Mouse (Mus musculus): ENCODE data around the gene Ppp1r12c.

The Ppp1r12c gene

DNA sequence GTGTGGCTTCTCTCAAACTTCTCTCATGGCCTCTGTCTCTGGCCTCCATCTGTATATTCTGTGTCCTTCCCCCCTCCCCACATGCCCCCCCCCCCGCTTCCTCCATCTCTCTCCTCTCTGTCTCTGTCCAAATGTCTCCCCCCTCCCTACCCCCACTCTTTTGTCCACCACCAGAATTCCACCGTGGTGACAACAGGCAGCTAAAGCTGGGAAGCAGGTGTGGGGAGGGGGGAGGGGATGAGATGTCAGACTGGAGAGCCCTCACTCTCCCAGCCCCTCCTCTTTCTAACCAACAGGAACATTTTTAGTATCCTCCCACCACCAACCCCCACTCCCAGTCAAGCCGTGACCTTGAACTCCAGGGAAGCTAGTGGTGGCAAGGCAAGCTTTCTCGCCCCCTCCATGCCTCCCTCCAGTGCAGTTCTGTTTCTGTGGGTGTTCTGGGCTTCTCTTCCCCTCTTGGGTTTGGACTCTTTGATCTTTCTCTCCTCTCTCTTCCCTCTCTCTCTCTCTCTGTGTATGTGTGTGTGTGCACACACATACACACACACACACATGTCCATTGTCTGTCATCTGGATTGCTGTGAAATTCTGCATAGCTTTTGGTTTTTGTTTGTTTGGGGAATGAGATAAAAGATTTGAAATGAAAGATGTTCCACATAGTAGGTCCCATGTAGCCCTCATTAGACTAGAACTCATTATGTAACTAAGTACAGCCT, 15.0 kb upstream of the Ppp1r12c start, which contains the start of gene Tnnt1:
Tnnt1 (minus strand) TSS at position 51 of the 719 bp plus-strand sequence.
- peak; percentile 72 for DNase-seq (ENCODE audit: low read depth)

- no peak for DNase-seq (ENCODE audit: low read depth)
These were observed 14.4 kb upstream of the Ppp1r12c start for GRCm38 (mm10) chr7:4515853-4516252.

- no peak for DNase-seq (ENCODE audit: low read depth)
These were observed 12.6 kb upstream of the Ppp1r12c start for GRCm38 (mm10) chr7:4513829-4514712.

DNA sequence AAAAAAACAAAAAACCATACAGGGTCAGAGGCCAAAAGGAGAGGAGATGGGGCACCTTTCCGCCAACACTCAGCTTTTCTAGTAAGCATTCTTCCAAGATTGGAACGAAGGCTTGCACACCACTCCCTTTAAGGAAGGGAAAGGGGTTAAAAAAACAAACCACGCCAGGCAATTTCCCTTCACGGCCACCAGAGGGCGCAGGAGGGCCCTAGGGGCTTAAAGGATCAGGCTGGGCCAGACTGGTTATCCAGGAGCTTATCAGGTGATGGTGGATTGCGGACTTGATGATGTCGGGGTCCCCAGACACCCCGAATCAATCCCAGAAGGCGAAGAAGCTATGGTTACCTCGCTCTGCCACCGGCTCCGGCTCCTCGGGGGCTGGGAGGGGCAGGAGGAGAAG, 11.8 kb upstream of the Ppp1r12c start:
- peak; percentile 81 for DNase-seq (ENCODE audit: low read depth)

- DNase-seq (ENCODE audit: low read depth): no peak
These were observed 10.2 kb upstream of the Ppp1r12c start for GRCm38 (mm10) chr7:4511489-4512224.

DNA sequence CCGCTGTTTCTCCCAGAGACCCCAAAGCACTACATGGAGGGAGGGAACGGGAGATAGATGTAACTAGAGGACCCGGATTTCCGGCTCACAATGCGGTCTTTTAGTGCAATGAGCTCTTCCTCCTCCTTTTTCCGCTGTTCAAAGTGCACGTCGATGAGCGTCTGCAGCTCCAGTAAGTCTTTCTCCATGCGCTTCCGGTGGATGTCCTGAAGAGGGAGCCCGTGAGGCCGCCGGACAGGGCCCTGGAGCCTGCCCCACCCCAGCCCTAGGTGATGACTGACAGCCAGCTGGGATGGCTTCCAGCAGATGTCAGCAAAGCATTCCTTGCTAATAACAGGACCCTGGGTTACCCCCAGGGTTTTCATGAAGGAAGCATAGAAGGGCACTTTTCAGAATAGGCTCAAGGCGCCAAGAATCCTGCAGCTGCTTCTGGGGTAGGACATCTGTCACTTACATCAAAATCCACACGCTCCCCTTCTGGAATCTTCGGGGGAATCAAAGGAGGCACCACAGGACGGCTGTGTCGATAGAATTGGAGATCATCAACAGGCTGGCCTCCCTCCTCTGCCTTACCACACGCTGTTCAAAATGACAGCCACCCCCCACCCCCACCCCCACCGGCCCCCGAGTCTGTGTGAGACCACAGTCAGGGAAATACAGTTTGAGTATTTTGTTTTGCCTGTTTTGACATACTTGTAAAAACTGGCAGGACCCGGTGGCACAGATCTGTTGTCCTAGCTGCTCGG, 8.6 kb upstream of the Ppp1r12c start:
- peak; percentile 79 for DNase-seq (ENCODE audit: low read depth)

GRCm38 (mm10) chr7:4508739-4509116, 7.2 kb upstream of the Ppp1r12c start:
- DNase-seq (ENCODE audit: low read depth): peak; percentile 47

- no peak for DNase-seq (ENCODE audit: low read depth)
These were observed 6.7 kb upstream of the Ppp1r12c start for GRCm38 (mm10) chr7:4508062-4508738.

DNA sequence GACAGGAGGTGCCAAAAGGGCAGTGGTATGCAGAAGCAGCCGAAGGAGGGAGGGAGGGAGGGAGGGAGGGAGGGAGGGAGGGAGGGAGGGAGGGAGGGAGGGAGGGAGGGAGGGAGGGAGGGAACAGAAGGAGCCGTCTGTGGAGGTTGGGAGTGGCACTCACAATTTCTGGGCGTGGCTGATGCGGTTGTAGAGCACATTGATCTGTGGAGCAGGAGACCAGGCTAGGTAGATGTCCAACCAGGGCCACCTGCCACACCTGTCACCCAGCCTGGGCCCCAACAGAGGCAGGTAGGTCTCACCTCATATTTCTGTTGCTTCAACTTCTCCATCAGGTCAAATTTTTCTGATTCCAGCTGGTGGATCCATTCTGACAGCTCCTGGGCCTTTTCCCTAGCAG, 5.7 kb upstream of the Ppp1r12c start:
- no peak for DNase-seq (ENCODE audit: low read depth)

- DNase-seq (ENCODE audit: low read depth): peak; percentile 82
These were observed 3.4 kb upstream of the Ppp1r12c start for GRCm38 (mm10) chr7:4504646-4505435.

- DNase-seq (ENCODE audit: low read depth): no peak
These were observed 2.4 kb upstream of the Ppp1r12c start for GRCm38 (mm10) chr7:4503858-4504257.

DNA sequence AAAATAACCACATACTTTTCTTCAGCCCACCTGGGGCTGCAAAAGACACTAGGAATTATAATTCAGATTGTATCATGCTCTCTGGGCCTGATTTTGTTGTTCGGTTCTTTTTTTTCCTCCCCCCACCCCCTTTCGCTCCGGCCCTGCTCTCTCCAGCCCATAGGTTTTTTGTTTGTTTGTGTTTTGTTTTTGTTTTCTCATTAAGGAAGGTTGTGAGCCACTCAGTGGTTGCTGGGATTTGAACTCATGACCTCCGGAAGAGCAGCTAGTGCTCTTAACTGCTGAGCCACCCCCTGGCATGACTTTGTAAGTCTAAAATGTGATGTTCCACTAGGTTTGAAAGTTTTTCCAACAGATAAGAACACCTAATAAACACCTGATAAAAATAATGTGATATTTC, 1.6 kb upstream of the Ppp1r12c start:
- DNase-seq (ENCODE audit: low read depth): no peak

DNA sequence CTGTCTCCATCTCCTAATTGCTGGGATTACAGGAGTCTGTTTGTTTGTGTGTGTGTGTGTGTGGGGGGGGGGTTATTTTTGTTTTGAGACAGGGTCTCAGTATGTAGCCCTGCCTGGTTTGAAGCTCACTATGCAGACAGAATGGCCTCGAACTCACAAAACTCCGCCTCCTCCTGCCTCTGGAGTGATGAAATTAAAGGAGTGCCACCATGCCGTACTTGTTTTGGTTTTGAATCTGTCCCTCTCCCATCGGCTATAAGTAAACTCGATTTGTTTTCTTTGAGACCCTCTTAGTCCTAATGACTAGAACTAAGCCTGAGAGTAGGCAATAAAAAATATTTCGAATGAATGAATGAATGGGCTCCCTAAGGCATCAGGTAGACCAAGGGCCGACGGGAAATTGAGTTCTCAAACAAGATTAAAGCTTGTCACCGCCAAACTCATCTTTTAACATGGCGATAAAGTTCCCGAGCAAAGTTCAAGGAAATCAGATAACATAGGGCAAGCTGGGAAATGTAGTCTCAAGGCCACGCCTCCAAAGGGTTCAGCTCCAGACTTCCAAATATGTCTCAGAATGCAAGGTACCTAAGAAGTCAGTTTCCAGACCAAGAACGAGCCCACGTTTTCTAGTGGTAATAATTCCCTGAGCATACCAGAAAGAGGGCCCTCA, 1.1 kb upstream of the Ppp1r12c start:
- DNase-seq (ENCODE audit: low read depth): peak; percentile 91

- peak; percentile 67 for DNase-seq (ENCODE audit: low read depth)
These were observed 498 bp downstream of the Ppp1r12c start for GRCm38 (mm10) chr7:4500892-4501471.

- DNase-seq (ENCODE audit: low read depth): no peak
These were observed 2.4 kb downstream of the Ppp1r12c start for GRCm38 (mm10) chr7:4499034-4499433.

GRCm38 (mm10) chr7:4498251-4498650, 3.2 kb downstream of the Ppp1r12c start:
- no peak for DNase-seq (ENCODE audit: low read depth)

DNA sequence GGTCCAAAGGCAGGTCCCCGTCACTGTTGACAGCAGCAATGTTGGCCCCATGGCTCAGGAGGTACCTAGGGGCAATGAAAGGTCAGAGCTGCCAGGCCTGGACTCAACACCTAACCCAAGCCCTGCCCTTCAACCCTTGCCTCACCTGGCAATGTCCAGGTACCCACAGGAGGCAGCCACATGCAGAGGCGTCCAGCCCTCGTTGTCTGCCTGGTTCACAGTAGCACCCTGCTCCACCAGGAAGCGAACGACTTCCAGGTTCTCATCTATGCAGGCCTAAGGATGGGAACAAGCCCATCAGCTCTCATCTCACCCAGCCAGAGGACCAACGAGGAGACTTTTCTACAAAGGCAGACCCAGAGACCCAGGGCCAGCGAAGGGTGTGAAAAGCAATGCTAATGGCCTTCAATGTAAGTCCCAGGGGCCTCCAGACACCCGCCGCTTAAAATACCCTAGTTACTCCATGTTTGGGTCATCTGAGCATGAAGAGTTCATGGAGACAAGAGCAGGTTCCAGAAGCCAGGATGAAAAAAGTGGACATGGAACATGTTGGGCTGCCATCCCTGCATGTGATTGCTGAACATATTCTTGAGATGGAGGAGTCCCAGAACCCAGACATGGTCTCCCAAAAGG, 4.1 kb downstream of the Ppp1r12c start:
- DNase-seq (ENCODE audit: low read depth): no peak

DNA sequence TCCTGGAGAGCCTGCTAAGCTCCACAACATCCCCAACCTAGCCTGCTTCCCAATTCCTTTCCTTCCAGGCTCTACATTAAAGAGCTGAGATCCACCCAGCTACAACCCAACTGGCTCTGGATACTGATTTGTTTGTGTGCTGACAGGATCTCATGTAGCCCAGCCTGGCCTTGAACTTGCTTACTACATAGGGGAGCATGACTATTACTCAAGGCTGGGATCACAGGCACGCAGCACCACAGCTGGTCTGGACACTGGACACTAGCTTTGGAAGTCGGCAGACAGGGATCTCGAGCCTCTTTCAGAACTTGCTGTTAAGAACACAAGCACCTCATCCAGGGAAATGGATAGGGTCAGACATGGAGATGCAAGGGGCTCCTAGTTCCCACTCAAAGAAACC, 5.0 kb downstream of the Ppp1r12c start:
- DNase-seq (ENCODE audit: low read depth): no peak

DNA sequence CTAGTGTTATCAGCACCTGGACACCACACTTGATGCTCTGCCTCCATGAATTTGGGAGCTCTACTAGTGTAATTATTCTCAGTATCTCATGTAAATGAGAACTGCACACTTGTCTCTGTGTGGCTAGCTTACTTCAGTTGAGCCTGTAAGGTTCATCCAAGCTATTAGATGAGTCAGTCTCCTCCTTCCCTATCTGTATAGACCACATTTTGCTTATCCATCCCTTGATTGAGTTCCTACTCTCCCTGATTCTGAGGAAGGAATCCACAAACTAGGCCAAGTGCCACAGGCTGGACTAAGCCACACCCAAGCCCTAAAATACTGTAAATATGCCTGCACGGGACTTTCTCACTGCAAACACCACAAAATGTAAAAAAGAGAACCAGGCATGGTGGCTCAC, 7.5 kb downstream of the Ppp1r12c start:
- DNase-seq (ENCODE audit: low read depth): peak; percentile 65
